Mouse (Mus musculus) heart, postnatal 25 days (tissue): ENCODE data around the gene Morn1. TPM values are rescaled to one million over a fixed set of nuclear protein-coding genes. Genes with fewer than 3 reads are reported as not detected.

ENCODE experiments used
- DNase-seq: peaks from one replicate; pipeline ENCODE4 v3.0.0; 2022; ENCODE audit warnings: low spot score
- intact Hi-C: fragments of 180-260 bp; cut with DNase I; formaldehyde crosslinking; loops from one replicate; pipeline ENCODE4 v1.15.1; 2025
- total RNA-seq, 2 experiments: library from RNA; stranded (reverse); gene quantifications; 2 replicates each; pipeline ENCODE4 v1.2.3; 2021

Gene Morn1
- total RNA-seq, 2 experiments from 2014 or later, result 1.1 to 1.3 TPM

DNA sequence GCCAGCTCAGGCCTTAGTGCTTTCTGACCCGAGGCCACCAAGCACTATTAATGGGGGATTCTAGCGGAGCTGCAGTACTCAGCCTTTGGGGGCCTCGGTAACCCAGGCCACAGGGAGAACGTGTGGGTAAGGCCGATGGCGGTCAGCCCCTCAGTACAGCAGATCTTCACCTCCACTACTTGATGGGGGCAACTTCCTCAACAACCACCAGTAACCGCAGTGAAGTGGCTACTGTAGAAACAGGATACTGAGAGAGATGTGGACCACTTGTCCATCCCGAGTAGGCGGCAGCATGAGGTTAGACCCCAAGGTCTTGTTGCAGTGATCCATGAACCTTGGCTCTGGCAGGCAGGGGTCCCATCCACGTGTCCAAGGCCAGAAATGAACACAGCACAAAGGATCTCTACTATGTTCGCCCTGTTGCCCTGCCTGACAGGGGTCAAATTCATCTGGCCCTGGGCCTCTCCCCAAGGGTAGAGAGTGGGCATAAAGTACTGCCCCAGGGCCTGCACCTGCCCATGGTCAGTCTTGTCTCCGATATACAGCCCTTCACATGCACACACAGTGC lies 64.9 kb downstream of the Morn1 start:
- DNase-seq, result no peak
- intact Hi-C loops, result loop anchor here (5.0 kb wide), 1 partner anchor 66 kb away; no protein-coding TSS in a partner anchor

DNA sequence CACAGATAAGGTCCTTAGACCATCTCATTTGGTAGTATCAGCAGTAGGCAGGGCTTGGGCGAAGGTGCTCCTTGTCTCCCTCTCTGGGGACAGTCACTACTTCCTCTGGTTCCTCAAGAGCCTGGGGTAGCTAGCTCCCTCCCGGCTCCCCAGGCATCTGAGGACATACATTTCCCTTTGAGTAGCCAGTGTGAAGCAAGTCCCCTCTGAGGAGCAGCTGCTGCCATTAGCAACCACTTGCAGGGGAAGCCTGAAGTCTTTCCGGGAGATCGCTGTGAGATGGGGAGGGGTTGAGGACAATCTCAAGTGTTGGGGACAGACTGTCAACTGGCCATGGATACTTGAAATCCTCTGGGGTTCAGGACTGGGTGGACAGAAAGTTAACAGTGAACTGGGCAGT lies 65.5 kb downstream of the Morn1 start:
- intact Hi-C loops, result loop anchor here (5.0 kb wide), 1 partner anchor 65 kb away; no protein-coding TSS in a partner anchor
- no peak for DNase-seq

- DNase-seq, result no peak
Measured at GRCm38 (mm10) chr4:155152476-155152875, 66.1 kb downstream of the Morn1 start.

DNA sequence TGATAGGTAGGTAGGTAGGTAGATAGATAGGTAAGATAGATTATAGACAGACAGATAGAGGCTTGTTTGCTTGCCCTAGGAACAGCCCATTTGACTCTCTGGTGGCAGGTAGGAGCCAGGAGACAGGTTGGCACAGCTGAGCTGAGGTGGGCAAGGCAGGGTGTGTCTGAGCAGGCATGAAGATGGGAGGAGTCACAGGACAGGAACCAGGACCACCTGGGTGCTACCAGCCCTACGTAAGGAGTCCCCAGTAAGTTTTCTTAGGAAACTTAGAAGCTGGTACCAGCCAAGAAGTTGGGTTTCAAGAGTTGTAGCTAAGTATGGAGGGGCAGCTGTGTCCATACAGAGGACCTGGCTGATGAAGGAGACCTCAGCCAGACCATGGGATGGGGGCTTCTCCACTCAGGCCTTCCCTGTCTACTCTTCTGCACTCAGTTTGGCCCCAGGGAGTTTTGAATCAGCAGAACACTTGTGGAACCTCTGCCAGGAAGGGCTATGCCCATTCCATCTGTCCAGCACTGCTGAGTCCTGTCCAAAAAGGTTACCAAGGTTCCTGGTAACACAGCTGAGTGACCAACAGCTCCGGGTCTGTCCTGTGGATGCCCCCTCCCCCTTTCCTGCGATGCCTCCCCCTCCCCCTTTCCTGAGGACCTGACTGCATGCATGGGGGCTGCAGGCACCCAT lies 67.2 kb downstream of the Morn1 start:
- DNase-seq, result no peak
- intact Hi-C loops, result loop anchor here (5.0 kb wide), 1 partner anchor 64 kb away; no protein-coding TSS in a partner anchor

More at GRCm38 (mm10) chr4:155152476-155152875, 66.1 kb downstream of the Morn1 start:
- intact Hi-C loops, result loop anchor here (5.0 kb wide), 1 partner anchor 65 kb away; no protein-coding TSS in a partner anchor

- intact Hi-C loops, result loop anchor here (5.0 kb wide), 1 partner anchor 62 kb away; no protein-coding TSS in a partner anchor
- peak; percentile 58 for DNase-seq
Measured at GRCm38 (mm10) chr4:155154986-155155385, 68.6 kb downstream of the Morn1 start.

- no peak for DNase-seq
- intact Hi-C loops, result loop anchor here (2.0 kb wide), 1 partner anchor 16 kb away; no protein-coding TSS in a partner anchor
Measured at GRCm38 (mm10) chr4:155156734-155157133, 70.4 kb downstream of the Morn1 start.

DNA sequence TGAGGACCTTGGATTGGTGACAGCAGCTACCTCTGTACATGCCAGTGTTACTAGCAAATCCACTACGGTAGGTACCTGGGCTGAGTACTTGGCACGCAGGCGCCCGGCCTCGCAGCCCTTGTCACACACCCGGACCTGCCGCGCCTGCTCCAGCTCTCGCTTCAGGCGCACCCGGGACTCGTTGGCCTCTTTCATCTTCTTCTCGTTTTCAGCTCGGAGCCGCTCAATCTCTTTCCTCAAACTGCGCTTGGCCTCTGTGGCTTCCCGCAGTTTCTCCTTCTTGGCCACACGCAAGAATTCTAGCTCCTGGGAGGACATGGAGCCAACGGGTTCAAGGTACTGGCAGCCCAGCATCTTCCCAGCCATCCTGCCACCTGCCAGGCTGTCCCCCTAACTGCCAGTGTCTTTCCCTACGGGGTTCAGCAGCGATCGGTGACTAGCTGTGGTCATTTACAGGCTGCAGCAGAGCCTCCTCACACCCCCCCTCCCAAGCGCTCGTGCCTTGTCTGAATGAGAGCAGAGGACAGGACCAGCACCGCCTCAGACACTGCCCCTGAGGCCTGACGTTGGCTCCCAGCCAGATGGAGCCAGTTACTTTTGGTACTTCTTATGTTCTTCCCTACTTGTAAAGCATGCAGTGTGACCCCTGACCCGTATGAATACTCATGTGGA lies 71.6 kb downstream of the Morn1 start:
- intact Hi-C loops, result loop anchor here (2.0 kb wide), 1 partner anchor 15 kb away; no protein-coding TSS in a partner anchor
- DNase-seq, result no peak

DNA sequence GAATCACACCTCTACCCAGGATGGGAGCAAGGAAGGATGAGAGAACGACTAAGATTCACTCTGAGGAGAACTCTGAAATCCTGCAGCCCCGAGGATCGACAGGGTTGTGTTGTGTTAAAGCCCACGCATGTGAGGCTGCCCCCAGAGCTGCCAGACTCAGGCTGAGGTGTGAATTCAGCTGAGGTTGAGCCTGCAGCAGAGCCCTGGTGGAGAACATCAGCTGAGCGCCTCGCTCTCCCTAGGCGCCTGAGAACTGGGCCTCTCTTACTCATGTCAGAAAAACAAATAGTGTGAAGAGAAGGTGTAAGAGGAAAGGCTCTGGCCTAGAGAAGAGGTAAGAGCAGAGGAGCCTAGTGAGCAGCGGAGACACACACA lies 72.2 kb downstream of the Morn1 start:
- no peak for DNase-seq
- intact Hi-C loops, result no loop called here

GRCm38 (mm10) chr4:155162433-155163319 lies 76.3 kb downstream of the Morn1 start:
- intact Hi-C loops, result no loop called here
- no peak for DNase-seq

DNA sequence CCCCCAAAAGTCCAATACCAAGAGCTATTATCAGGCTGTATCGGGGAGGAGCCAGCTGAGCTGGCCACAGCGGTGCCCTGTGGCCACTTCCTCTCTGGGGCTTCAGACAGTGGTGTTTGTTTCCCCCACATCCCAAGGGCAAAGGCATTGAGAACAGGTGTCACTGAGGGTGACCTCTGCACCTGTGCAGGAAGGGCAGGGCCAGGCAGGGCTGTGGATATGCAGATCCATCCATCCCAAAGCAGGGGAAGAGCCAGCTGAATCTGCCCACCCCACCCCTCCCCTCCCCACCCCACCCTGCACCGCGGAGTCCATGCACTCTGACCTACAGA lies 76.9 kb downstream of the Morn1 start:
- intact Hi-C loops, result no loop called here
- no peak for DNase-seq

- intact Hi-C loops, result no loop called here
- no peak for DNase-seq
Measured at GRCm38 (mm10) chr4:155163685-155164084, 77.3 kb downstream of the Morn1 start.

GRCm38 (mm10) chr4:155164550-155164949 lies 78.2 kb downstream of the Morn1 start:
- peak; percentile 77 for DNase-seq
- intact Hi-C loops, result no loop called here

DNA sequence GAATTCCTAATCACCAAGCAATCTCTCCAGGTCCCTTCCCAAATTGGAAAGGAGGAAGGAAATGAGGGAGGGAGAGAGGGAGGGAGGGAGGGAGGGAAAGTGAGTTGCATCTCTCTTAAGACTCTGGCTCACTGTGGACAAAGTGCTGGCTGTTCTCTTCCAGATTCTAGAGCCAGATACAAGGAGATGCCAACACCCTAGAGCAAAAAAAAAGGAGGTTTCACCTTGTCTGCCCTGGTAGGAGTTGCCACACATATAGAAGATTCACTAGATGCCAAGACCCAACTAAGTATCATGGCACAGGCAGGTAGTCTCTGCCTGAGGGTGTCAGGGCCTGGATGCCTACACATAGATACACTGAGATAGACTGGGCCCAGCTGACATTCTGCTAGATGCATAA lies 79.5 kb downstream of the Morn1 start:
- no peak for DNase-seq
- intact Hi-C loops, result no loop called here

DNA sequence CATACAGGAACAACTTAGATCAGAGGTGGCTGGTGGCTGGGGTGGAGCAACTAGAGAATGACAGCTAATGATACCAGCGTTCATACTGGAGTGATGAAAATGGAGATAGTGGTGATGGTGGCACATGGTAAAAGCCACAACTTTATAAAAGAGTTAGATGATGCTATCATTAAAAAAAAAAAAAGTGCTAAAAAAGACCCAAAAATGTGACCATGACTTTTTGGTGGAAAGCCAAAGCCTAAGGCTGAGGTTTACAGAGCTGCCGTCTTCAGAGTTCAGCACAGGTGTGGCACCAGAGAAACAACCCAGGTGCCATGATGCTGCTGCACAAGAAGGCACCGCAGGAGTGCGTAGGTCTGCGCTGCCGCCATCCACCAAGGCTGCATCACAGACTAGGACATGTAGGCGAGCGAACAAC lies 82.5 kb downstream of the Morn1 start:
- intact Hi-C loops, result no loop called here
- no peak for DNase-seq

DNA sequence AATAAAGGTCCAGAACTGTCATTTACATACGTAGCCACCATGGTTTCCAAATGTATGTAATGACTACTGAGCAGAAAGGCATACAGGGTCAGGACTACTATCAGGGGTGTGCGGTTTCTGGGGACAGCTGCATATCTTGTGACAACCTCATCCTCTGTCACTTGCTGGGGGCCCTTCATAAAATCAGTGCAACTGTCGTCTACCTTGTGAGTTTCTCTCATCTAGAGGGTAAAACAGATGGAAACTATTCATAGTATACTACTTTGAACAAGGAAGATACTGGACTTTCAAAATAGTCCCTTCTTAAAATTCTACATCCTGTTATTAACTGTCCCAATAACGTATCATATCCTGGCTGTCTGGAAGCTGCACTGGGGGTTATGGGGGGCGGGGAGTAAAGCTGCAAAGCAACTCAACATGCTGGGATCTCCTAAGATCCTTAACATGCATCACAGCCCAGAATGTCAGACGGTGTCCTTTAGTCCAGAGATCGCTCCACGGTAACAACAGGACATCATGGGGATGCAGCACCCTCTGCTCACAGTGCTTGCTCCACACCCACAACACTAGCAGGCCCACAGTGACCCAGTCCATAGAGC lies 84.3 kb downstream of the Morn1 start:
- intact Hi-C loops, result no loop called here
- no peak for DNase-seq

GRCm38 (mm10) chr4:155171961-155172533 lies 85.7 kb downstream of the Morn1 start:
- DNase-seq, result no peak
- intact Hi-C loops, result loop anchor here (1.0 to 2.0 kb wide), 2 partner anchors 15 to 27 kb away; no protein-coding TSS in a partner anchor

DNA sequence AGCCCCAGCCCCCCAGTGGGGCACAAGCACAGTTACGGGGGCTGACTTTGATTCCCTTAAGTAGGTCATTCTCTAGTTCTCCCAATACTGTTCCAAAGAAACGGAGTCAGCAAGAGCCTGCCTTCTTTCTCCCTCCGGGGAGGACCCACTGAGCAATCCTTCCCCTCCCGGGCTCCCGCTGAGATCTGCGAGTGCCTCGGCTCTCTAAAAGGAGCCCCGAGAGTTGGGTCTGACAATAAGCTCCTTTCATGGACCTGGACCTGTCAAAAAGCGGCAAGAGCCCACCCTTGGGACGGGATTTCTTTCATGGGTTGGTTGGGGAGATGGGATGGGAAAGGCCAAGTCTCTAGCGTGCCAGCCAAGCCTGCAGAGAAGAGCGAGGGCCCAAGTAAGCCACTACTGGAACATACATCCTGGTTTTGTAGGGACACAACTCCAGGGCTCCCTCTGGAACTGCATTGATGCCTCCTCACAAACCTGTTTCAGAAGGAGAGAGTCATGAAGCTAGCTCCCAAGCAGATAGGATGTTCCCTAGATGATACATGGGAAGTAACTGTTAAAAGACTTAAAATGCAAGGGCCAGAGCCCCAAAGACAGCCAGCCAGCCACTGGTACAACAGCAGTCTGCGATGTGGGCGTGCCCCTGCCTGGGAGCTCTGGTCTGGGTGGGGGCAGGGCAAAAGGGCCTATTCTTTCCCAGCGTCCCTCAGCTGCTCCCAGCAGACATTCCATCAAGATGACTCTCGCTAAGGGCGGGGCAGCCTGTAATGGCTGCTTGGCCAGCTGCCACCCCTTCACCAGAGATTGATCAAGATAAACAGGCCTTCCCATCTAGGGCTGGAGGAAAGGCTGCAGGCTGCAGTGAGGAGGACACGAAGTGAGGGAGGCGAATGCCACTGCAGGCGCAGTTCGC lies 86.8 kb downstream of the Morn1 start:
- intact Hi-C loops, result loop anchor here (1.0 to 2.0 kb wide), 2 partner anchors 16 to 26 kb away; no protein-coding TSS in a partner anchor
- peak; percentile 89 for DNase-seq
